Mouse (Mus musculus): Measurements from ENCODE around the gene Tm4sf5. TPM values are rescaled to one million over a fixed set of nuclear protein-coding genes. Genes with fewer than 3 reads are reported as not detected.

Gene Tm4sf5
- polyA plus RNA-seq (2014; fragmentation: Illumina TruSeq; extraction: RNeasy Lipid Tissue Mini Kit (QIAGEN cat#74804); ENCODE audit: insufficient read depth, low read depth, low replicate concordance), result 0.25 TPM

GRCm38 (mm10) chr11:70504970-70505369 lies at the start of gene Tm4sf5:
TSS of gene Tm4sf5 (plus strand) at chr11:70505244.

GRCm38 (mm10) chr11:70458688-70459600 lies 46.1 kb upstream of the Tm4sf5 start, which contains the start of gene Zmynd15:
TSS of gene Zmynd15 (plus strand) at chr11:70459433.

GRCm38 (mm10) chr11:70459601-70460101 lies 45.4 kb upstream of the Tm4sf5 start, which contains the start of gene Cxcl16:
TSS of gene Cxcl16 (minus strand) at chr11:70459984.

GRCm38 (mm10) chr11:70514288-70514687 lies 9.2 kb downstream of the Tm4sf5 start, which contains the start of gene Vmo1:
TSS of gene Vmo1 (minus strand) at chr11:70514616.

GRCm38 (mm10) chr11:70518923-70519322 lies 13.9 kb downstream of the Tm4sf5 start, which contains the start of gene Gltpd2:
TSS of gene Gltpd2 (plus strand) at chr11:70519196.

GRCm38 (mm10) chr11:70525184-70525678 lies 20.2 kb downstream of the Tm4sf5 start, which contains the start of gene Psmb6:
TSS of gene Psmb6 (plus strand) at chr11:70525367.

GRCm38 (mm10) chr11:70532839-70533238 lies 27.8 kb downstream of the Tm4sf5 start, which contains the start of gene Gm40193:
TSS of gene Gm40193 (minus strand) at chr11:70532939.

GRCm38 (mm10) chr11:70539877-70540587 lies 35.0 kb downstream of the Tm4sf5 start, which contains the start of gene Pld2:
TSS of gene Pld2 (plus strand) at chr11:70540064.

Other genes starting within 250 kb of the Tm4sf5 start
- 2.8 TPM for gene Alox12, start 249.9 kb upstream of the Tm4sf5 start, polyA plus RNA-seq (2014; fragmentation: Illumina TruSeq; extraction: RNeasy Lipid Tissue Mini Kit (QIAGEN cat#74804); ENCODE audit: insufficient read depth, low read depth, low replicate concordance)
- not detected for gene Alox12e, start 182.6 kb upstream of the Tm4sf5 start, polyA plus RNA-seq (2014; fragmentation: Illumina TruSeq; extraction: RNeasy Lipid Tissue Mini Kit (QIAGEN cat#74804); ENCODE audit: insufficient read depth, low read depth, low replicate concordance)
- gene Alox15, start 153.2 kb upstream of the Tm4sf5 start, polyA plus RNA-seq (2014; fragmentation: Illumina TruSeq; extraction: RNeasy Lipid Tissue Mini Kit (QIAGEN cat#74804); ENCODE audit: insufficient read depth, low read depth, low replicate concordance), result 3.7 TPM
- gene Pelp1, start 95.2 kb upstream of the Tm4sf5 start, polyA plus RNA-seq (2014; fragmentation: Illumina TruSeq; extraction: RNeasy Lipid Tissue Mini Kit (QIAGEN cat#74804); ENCODE audit: insufficient read depth, low read depth, low replicate concordance), result 9.8 TPM
- 37.6 TPM for gene Arrb2, start 72.6 kb upstream of the Tm4sf5 start, polyA plus RNA-seq (2014; fragmentation: Illumina TruSeq; extraction: RNeasy Lipid Tissue Mini Kit (QIAGEN cat#74804); ENCODE audit: insufficient read depth, low read depth, low replicate concordance)
- 52.9 TPM for gene Med11, start 53.3 kb upstream of the Tm4sf5 start, polyA plus RNA-seq (2014; fragmentation: Illumina TruSeq; extraction: RNeasy Lipid Tissue Mini Kit (QIAGEN cat#74804); ENCODE audit: insufficient read depth, low read depth, low replicate concordance)
- 3.2 TPM for gene Zmynd15, start 45.8 kb upstream of the Tm4sf5 start, polyA plus RNA-seq (2014; fragmentation: Illumina TruSeq; extraction: RNeasy Lipid Tissue Mini Kit (QIAGEN cat#74804); ENCODE audit: insufficient read depth, low read depth, low replicate concordance)
- 59.8 TPM for gene Cxcl16, start 45.3 kb upstream of the Tm4sf5 start, polyA plus RNA-seq (2014; fragmentation: Illumina TruSeq; extraction: RNeasy Lipid Tissue Mini Kit (QIAGEN cat#74804); ENCODE audit: insufficient read depth, low read depth, low replicate concordance)
- gene Vmo1, start 9.4 kb downstream of the Tm4sf5 start, polyA plus RNA-seq (2014; fragmentation: Illumina TruSeq; extraction: RNeasy Lipid Tissue Mini Kit (QIAGEN cat#74804); ENCODE audit: insufficient read depth, low read depth, low replicate concordance), result 0.55 TPM
- not detected for gene Gltpd2, start 14.0 kb downstream of the Tm4sf5 start, polyA plus RNA-seq (2014; fragmentation: Illumina TruSeq; extraction: RNeasy Lipid Tissue Mini Kit (QIAGEN cat#74804); ENCODE audit: insufficient read depth, low read depth, low replicate concordance)
- 296 TPM for gene Psmb6, start 20.1 kb downstream of the Tm4sf5 start, polyA plus RNA-seq (2014; fragmentation: Illumina TruSeq; extraction: RNeasy Lipid Tissue Mini Kit (QIAGEN cat#74804); ENCODE audit: insufficient read depth, low read depth, low replicate concordance)
- gene Gm40193, start 27.7 kb downstream of the Tm4sf5 start, polyA plus RNA-seq (2014; fragmentation: Illumina TruSeq; extraction: RNeasy Lipid Tissue Mini Kit (QIAGEN cat#74804); ENCODE audit: insufficient read depth, low read depth, low replicate concordance), result not detected
- gene Pld2, start 34.8 kb downstream of the Tm4sf5 start, polyA plus RNA-seq (2014; fragmentation: Illumina TruSeq; extraction: RNeasy Lipid Tissue Mini Kit (QIAGEN cat#74804); ENCODE audit: insufficient read depth, low read depth, low replicate concordance), result 9.6 TPM
- gene Mink1, start 57.6 kb downstream of the Tm4sf5 start, polyA plus RNA-seq (2014; fragmentation: Illumina TruSeq; extraction: RNeasy Lipid Tissue Mini Kit (QIAGEN cat#74804); ENCODE audit: insufficient read depth, low read depth, low replicate concordance), result 24.0 TPM
- not detected for gene 4930544D05Rik, start 110.6 kb downstream of the Tm4sf5 start, polyA plus RNA-seq (2014; fragmentation: Illumina TruSeq; extraction: RNeasy Lipid Tissue Mini Kit (QIAGEN cat#74804); ENCODE audit: insufficient read depth, low read depth, low replicate concordance)
- 0.14 TPM for gene Chrne, start 114.0 kb downstream of the Tm4sf5 start, polyA plus RNA-seq (2014; fragmentation: Illumina TruSeq; extraction: RNeasy Lipid Tissue Mini Kit (QIAGEN cat#74804); ENCODE audit: insufficient read depth, low read depth, low replicate concordance)
- 0.30 TPM for gene Gp1ba, start 133.9 kb downstream of the Tm4sf5 start, polyA plus RNA-seq (2014; fragmentation: Illumina TruSeq; extraction: RNeasy Lipid Tissue Mini Kit (QIAGEN cat#74804); ENCODE audit: insufficient read depth, low read depth, low replicate concordance)
- gene Rnf167, start 142.0 kb downstream of the Tm4sf5 start, polyA plus RNA-seq (2014; fragmentation: Illumina TruSeq; extraction: RNeasy Lipid Tissue Mini Kit (QIAGEN cat#74804); ENCODE audit: insufficient read depth, low read depth, low replicate concordance), result 71.5 TPM
- 77.2 TPM for gene Slc25a11, start 142.2 kb downstream of the Tm4sf5 start, polyA plus RNA-seq (2014; fragmentation: Illumina TruSeq; extraction: RNeasy Lipid Tissue Mini Kit (QIAGEN cat#74804); ENCODE audit: insufficient read depth, low read depth, low replicate concordance)
- gene Pfn1, start 149.4 kb downstream of the Tm4sf5 start, polyA plus RNA-seq (2014; fragmentation: Illumina TruSeq; extraction: RNeasy Lipid Tissue Mini Kit (QIAGEN cat#74804); ENCODE audit: insufficient read depth, low read depth, low replicate concordance), result 578 TPM
- 26.5 TPM for gene Eno3, start 152.0 kb downstream of the Tm4sf5 start, polyA plus RNA-seq (2014; fragmentation: Illumina TruSeq; extraction: RNeasy Lipid Tissue Mini Kit (QIAGEN cat#74804); ENCODE audit: insufficient read depth, low read depth, low replicate concordance)
- 78.5 TPM for gene Spag7, start 164.2 kb downstream of the Tm4sf5 start, polyA plus RNA-seq (2014; fragmentation: Illumina TruSeq; extraction: RNeasy Lipid Tissue Mini Kit (QIAGEN cat#74804); ENCODE audit: insufficient read depth, low read depth, low replicate concordance)
- 9.8 TPM for gene Camta2, start 182.9 kb downstream of the Tm4sf5 start, polyA plus RNA-seq (2014; fragmentation: Illumina TruSeq; extraction: RNeasy Lipid Tissue Mini Kit (QIAGEN cat#74804); ENCODE audit: insufficient read depth, low read depth, low replicate concordance)
- gene Inca1, start 194.9 kb downstream of the Tm4sf5 start, polyA plus RNA-seq (2014; fragmentation: Illumina TruSeq; extraction: RNeasy Lipid Tissue Mini Kit (QIAGEN cat#74804); ENCODE audit: insufficient read depth, low read depth, low replicate concordance), result 2.0 TPM
- 56.7 TPM for gene Kif1c, start 195.3 kb downstream of the Tm4sf5 start, polyA plus RNA-seq (2014; fragmentation: Illumina TruSeq; extraction: RNeasy Lipid Tissue Mini Kit (QIAGEN cat#74804); ENCODE audit: insufficient read depth, low read depth, low replicate concordance)